Mouse (Mus musculus): ENCODE measurements around the gene Rtn4ip1. TPM values are rescaled to one million over a fixed set of nuclear protein-coding genes. Genes with fewer than 3 reads are reported as not detected.
"Not testable (repeated sequence)": the region's sequence is repeated elsewhere in the genome, so short reads cannot be mapped to it uniquely, and the experiment has no call there.

Rtn4ip1 gene
- polyA plus RNA-seq, 1 experiment from 2014 or later, result 13.5 TPM

GRCm38 (mm10) chr10:43928596-43928995 lies 27.0 kb downstream of the Rtn4ip1 start:
- Histone ChIP-seq H3K27me3 (no peaks in the 10 kb centered on the region), H3K9me3 (replicated peaks) (no peaks in the 10 kb centered on the region), H3K9ac (no peak overlapping the region), H3K4me2 (no peak overlapping the region), H3K4me1 (replicated peaks) (no peaks in the 10 kb centered on the region), H3K4me3 (replicated peaks) (no peak overlapping the region), H3K27ac (no peak overlapping the region), H3K36me3 (peaks cover 40% of the 10 kb centered on the region)
- no peak for DNase-seq
- no peak for ATAC-seq (ENCODE audit: low read depth)
- WGBS (ENCODE audit: insufficient replicate concordance), result 65% methylated on average over 5 of the region's 5 CpGs

DNA sequence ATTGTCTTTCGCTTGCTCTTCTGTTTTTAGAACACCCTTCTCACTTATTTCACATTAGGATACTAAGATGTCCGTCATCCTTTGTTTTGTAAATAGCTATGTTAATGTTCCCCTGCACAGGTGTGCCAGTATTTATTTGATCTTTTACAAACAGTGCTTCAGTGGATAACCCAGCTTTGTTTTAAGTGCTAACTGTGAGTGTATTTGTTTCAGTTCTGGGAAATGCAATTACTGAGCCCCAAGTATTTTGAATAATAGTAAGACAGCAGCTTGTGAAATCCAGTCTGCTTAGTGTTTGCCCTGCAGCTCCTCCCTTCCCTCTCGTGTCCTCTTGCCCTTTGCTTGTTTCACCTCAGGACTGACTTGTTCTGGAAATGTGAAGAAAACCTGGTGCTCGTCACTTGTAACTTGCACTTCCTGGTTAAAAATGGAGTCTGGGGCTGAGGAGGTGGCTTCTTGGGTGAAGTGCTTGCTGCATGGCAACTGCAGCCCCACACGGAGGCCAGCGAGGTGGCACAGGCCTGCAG lies 37.6 kb downstream of the Rtn4ip1 start:
- H3K27ac ChIP-seq, result no peak overlapping the region
- no peak for ATAC-seq (ENCODE audit: low read depth)
- H3K27me3 ChIP-seq, result no peaks in the 10 kb centered on the region
- no peak overlapping the region for H3K9ac ChIP-seq
- H3K4me2 ChIP-seq, result no peak overlapping the region
- no peaks in the 10 kb centered on the region for H3K9me3 ChIP-seq (replicated peaks)
- peaks cover 24% of the 10 kb centered on the region for H3K36me3 ChIP-seq
- no peak for DNase-seq
- 76% methylated on average over 6 of the region's 6 CpGs for WGBS (ENCODE audit: insufficient replicate concordance)
- H3K4me1 ChIP-seq (replicated peaks), result no peaks in the 10 kb centered on the region
- H3K4me3 ChIP-seq (replicated peaks), result no peak overlapping the region

DNA sequence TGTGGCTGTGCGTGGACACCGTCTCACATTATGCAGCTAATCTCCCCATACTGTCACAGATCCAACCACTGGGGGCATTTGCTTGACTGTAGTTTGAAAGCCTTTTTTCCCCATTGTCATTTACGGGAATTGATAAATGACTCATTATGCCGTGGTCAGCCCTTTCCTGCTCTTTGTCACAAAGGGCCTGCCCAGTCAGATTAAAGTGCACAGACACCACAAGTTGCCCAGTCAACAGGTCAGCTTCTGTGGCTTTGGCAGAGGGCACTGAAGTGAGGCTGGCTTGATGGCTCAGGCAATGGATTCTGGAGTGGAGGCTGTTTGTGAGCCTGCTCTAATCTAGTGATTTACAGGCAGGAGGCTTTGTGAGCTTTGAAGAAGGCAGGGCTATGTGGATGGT lies 42.1 kb downstream of the Rtn4ip1 start:
- no peak overlapping the region for H3K27ac ChIP-seq
- no peak for ATAC-seq (ENCODE audit: low read depth)
- WGBS (ENCODE audit: insufficient replicate concordance), result 49% methylated on average over 4 of the region's 4 CpGs
- H3K9me3 ChIP-seq (replicated peaks), result no peaks in the 10 kb centered on the region
- no peak overlapping the region for H3K9ac ChIP-seq
- DNase-seq, result no peak
- no peaks in the 10 kb centered on the region for H3K27me3 ChIP-seq
- H3K4me3 ChIP-seq (replicated peaks), result no peak overlapping the region
- peaks cover 22% of the 10 kb centered on the region for H3K36me3 ChIP-seq
- H3K4me1 ChIP-seq (replicated peaks), result no peaks in the 10 kb centered on the region
- H3K4me2 ChIP-seq, result no peak overlapping the region

GRCm38 (mm10) chr10:43945435-43945834 lies 43.8 kb downstream of the Rtn4ip1 start:
- no peak overlapping the region for H3K4me3 ChIP-seq (replicated peaks)
- no peaks in the 10 kb centered on the region for H3K27me3 ChIP-seq
- no peaks in the 10 kb centered on the region for H3K9me3 ChIP-seq (replicated peaks)
- 76% methylated on average over 4 of the region's 4 CpGs for WGBS (ENCODE audit: insufficient replicate concordance)
- ATAC-seq (ENCODE audit: low read depth), result no peak
- peaks cover 17% of the 10 kb centered on the region for H3K36me3 ChIP-seq
- no peak overlapping the region for H3K4me2 ChIP-seq
- no peak for DNase-seq
- H3K9ac ChIP-seq, result no peak overlapping the region
- no peaks in the 10 kb centered on the region for H3K4me1 ChIP-seq (replicated peaks)
- no peak overlapping the region for H3K27ac ChIP-seq

DNA sequence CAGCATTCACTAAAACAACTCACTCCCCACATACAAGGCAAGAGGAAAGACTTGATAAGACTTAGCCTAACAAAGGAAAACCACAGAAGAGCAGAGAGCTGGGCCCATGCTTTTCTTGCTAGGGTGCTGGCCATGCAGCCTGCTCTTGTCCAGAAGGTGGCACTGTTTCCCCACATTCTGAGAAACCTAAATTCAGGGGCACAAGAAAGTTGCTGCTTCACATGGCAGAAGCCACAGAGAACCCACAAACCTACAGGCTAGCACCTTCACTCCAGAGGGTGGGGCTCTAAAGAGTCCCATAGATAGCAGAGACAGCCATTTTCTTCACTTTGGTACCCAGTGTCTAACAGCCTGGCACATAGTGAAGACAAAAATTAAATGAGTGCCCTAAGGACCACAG lies 52.3 kb downstream of the Rtn4ip1 start:
- Histone ChIP-seq H3K27me3 (no peaks in the 10 kb centered on the region), H3K36me3 (no peaks in the 10 kb centered on the region; the same call in 1 of the 2 replicates), H3K4me1 (replicated peaks) (no peaks in the 10 kb centered on the region), H3K27ac (no peak overlapping the region), H3K4me3 (replicated peaks) (no peak overlapping the region), H3K9me3 (replicated peaks) (no peaks in the 10 kb centered on the region), H3K4me2 (no peak overlapping the region), H3K9ac (no peak overlapping the region)
- no peak for ATAC-seq (ENCODE audit: low read depth)
- DNase-seq, result peak; percentile 40

DNA sequence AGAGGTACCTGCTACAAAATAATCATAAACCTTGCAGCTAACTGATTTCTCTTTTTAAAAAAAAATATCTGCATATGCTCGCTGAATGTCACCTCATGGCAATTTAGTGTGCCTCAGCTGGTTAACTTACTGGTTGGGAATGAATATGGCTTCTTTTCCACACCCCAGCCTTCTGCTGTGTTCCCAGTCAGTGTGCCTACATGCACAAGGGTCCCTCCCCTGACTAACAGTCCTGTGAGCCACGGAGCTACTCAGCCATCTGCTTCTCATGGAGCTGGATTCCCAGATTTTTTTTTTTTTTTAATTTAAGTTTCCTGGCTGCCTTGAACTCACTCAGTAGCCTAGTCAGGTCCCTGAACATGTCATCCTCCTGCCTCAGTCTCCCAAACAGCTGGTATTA lies 63.3 kb downstream of the Rtn4ip1 start:
- Histone ChIP-seq H3K9ac (no peak overlapping the region), H3K36me3 (no peaks in the 10 kb centered on the region), H3K4me1 (replicated peaks) (no peaks in the 10 kb centered on the region), H3K4me3 (replicated peaks) (no peak overlapping the region), H3K27ac (no peak overlapping the region), H3K27me3 (no peaks in the 10 kb centered on the region), H3K4me2 (no peak overlapping the region), H3K9me3 (replicated peaks) (no peaks in the 10 kb centered on the region)
- DNase-seq (no peak), ATAC-seq (ENCODE audit: low read depth) (no peak)
- WGBS (ENCODE audit: insufficient replicate concordance), result 50% methylated on average over 2 of the region's 2 CpGs

DNA sequence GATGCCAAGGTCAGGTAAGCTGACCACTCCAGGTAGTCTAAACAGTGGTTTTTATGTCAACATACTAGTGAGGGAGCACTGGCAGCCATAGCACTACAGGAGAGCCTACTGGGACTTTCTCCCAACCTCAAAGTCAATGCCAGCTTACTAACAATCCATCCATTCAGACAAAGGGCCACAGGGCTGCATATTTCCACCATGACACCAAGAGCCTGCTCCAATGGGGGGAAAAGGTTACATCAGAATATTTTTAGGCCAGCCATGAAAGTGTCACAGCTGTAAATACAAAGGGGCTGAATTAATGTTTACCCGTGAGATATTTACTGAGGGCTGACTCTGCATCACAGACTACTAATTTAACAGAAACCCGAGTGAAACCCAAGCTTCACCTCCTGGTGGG lies 71.6 kb downstream of the Rtn4ip1 start:
- DNase-seq, result no peak
- no peaks in the 10 kb centered on the region for H3K36me3 ChIP-seq
- ATAC-seq (ENCODE audit: low read depth), result no peak
- 63% methylated on average over 2 of the region's 2 CpGs for WGBS (ENCODE audit: insufficient replicate concordance)
- H3K4me1 ChIP-seq (replicated peaks), result no peaks in the 10 kb centered on the region
- no peaks in the 10 kb centered on the region for H3K9me3 ChIP-seq (replicated peaks)
- H3K4me3 ChIP-seq (replicated peaks), result no peak overlapping the region
- H3K9ac ChIP-seq, result no peak overlapping the region
- no peaks in the 10 kb centered on the region for H3K27me3 ChIP-seq
- H3K27ac ChIP-seq, result no peak overlapping the region
- no peak overlapping the region for H3K4me2 ChIP-seq

GRCm38 (mm10) chr10:43977353-43977752 lies 75.7 kb downstream of the Rtn4ip1 start:
- H3K27ac ChIP-seq, result no peak overlapping the region
- ATAC-seq (ENCODE audit: low read depth) (no peak), DNase-seq (no peak)
- H3K9ac ChIP-seq, result no peak overlapping the region
- no peak overlapping the region for H3K4me3 ChIP-seq (replicated peaks)
- no peaks in the 10 kb centered on the region for H3K36me3 ChIP-seq
- H3K4me2 ChIP-seq, result no peak overlapping the region
- WGBS (ENCODE audit: insufficient replicate concordance), result 22% methylated on average over 3 of the region's 3 CpGs
- 0 out of 2 replicates have a peak, but pooled peaks cover 2% of the 10 kb centered on the region for H3K27me3 ChIP-seq
- H3K9me3 ChIP-seq (replicated peaks), result no peaks in the 10 kb centered on the region
- H3K4me1 ChIP-seq (replicated peaks), result no peaks in the 10 kb centered on the region

- Histone ChIP-seq H3K27ac (no peak overlapping the region), H3K4me2 (no peak overlapping the region), H3K9me3 (replicated peaks) (no peaks in the 10 kb centered on the region), H3K9ac (no peak overlapping the region), H3K36me3 (no peaks in the 10 kb centered on the region), H3K27me3 (0 out of 2 replicates have a peak, but pooled peaks cover 2% of the 10 kb centered on the region), H3K4me3 (replicated peaks) (no peak overlapping the region), H3K4me1 (replicated peaks) (no peaks in the 10 kb centered on the region)
- WGBS (ENCODE audit: insufficient replicate concordance), result 28% methylated on average over 1 of the region's 1 CpGs
- DNase-seq (no peak), ATAC-seq (ENCODE audit: low read depth) (no peak)
Observed at GRCm38 (mm10) chr10:43980080-43980479, 78.5 kb downstream of the Rtn4ip1 start.

DNA sequence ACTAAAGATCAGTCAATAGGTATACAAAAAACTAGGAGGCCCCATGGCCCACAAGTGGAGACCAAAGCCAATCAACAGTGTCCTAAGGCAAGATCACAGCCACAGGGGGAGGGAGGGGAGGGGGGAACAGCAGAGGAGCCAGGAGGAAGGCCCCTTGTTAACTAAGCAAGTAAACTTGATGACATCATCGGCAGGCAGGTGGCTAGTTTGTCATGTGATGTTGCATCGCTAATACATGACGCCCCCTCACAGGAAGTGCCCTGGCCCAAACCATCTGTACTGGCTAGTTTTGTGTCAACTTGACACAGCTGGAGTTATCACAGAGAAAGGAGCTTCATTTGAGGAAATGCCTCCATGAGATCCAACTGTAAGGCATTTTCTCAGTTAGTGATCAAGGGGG lies 79.1 kb downstream of the Rtn4ip1 start:
- not testable (repeated sequence) for H3K4me2 ChIP-seq; H3K27ac ChIP-seq; H3K36me3 ChIP-seq; H3K27me3 ChIP-seq; ATAC-seq (ENCODE audit: low read depth); H3K4me3 ChIP-seq (replicated peaks); H3K9ac ChIP-seq; DNase-seq; H3K4me1 ChIP-seq (replicated peaks); H3K9me3 ChIP-seq (replicated peaks)
- WGBS (ENCODE audit: insufficient replicate concordance), result 61% methylated on average over 3 of the region's 3 CpGs

DNA sequence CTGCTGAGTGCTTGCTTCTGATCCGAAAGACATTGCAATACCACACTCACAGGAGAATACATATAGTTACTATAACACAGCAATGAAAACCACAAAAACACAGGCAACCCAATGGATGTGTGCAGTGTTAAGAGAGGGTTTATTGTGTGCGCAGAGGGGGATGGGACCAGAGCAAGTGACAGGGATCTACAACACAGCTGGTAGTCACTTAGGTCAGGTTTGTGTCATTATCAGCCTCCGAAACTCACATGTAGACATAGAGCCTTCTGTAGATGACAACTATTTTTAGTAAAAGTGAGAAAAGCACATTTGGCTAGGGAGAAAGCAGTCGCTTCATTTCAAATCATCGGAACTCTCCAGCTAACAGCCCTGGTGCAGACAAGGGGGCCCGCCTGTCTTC lies 80.9 kb downstream of the Rtn4ip1 start:
- Histone ChIP-seq H3K9me3 (replicated peaks) (no peaks in the 10 kb centered on the region), H3K4me3 (replicated peaks) (no peak overlapping the region), H3K27ac (no peak overlapping the region), H3K4me2 (no peak overlapping the region), H3K4me1 (replicated peaks) (no peaks in the 10 kb centered on the region), H3K27me3 (0 out of 2 replicates have a peak, but pooled peaks cover 2% of the 10 kb centered on the region), H3K9ac (no peak overlapping the region), H3K36me3 (no peaks in the 10 kb centered on the region)
- WGBS (ENCODE audit: insufficient replicate concordance), result 77% methylated on average over 6 of the region's 6 CpGs
- ATAC-seq (ENCODE audit: low read depth) (no peak), DNase-seq (no peak)

DNA sequence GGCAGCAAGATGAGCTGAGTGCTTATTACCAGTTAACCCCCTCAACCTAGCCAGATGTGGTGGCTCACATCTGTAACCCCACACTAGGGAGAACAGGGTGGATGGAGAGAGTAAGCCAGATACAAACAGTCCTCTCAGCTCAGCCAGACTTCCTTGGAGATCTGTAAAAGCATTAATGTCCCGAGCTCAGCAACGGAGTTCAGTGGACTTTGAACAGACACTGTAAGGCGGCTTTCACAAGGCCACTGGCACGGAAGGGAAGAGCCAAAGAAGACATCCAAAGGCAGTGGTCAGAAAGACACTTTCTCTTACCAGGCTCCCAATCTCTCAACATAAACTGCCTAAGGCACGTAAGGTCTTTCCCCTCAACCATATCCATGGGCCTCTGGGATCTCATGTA lies 81.6 kb downstream of the Rtn4ip1 start:
- Histone ChIP-seq H3K4me3 (replicated peaks) (no peak overlapping the region), H3K27me3 (0 out of 2 replicates have a peak, but pooled peaks cover 2% of the 10 kb centered on the region), H3K36me3 (no peaks in the 10 kb centered on the region), H3K9ac (no peak overlapping the region), H3K9me3 (replicated peaks) (no peaks in the 10 kb centered on the region), H3K4me1 (replicated peaks) (no peaks in the 10 kb centered on the region), H3K4me2 (no peak overlapping the region), H3K27ac (no peak overlapping the region)
- ATAC-seq (ENCODE audit: low read depth) (no peak), DNase-seq (no peak)
- WGBS (ENCODE audit: insufficient replicate concordance), result 71% methylated on average over 5 of the region's 5 CpGs
